Mouse (Mus musculus) spleen, postnatal 10 days (tissue): ENCODE results near the gene Ms4a4a.

Experiments used
- DNase-seq, 2 experiments: peaks; one replicate each; pipeline ENCODE4 v3.0.0; 2021 to 2022; ENCODE audit warnings: low spot score in 2 of 2

Ms4a4a gene

DNA sequence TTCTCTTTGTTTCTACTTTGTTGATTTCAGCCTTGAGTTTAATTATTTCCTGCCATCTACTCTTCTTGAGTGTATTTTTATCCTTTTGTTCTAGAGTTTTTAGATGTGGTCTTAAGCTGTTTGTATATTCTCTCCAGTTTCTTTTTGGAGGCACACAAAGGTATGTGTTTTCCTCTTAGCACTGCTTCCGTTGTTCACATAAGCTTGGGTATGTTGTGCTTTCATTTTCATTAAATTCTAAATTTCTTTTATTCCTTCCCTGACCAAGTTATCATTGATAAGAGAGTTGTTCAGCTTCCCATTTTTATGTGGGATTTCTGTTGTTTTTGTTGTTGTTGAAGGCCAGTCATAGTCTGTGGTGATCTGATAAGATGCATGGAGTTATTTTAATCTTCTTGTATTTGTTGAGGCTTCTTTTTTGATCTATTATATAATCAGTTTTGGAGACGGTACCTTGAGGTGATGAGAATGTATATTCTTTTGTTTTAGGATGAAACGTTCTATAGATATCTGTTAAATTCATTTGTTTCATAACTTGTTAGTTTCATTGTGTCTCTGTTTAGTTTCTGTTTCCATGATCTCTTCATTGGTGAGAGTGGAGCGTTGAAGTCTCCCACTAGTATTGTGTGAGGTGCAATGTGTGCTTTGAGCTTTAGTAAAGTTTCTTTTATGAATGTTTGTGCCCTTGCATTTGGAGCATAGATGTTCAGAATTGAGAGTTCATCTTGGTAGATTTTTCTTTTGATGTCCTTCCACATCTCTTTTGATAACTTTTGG, 59.9 kb downstream of the Ms4a4a start:
- no peak for DNase-seq
